In the genomic region with DNA sequence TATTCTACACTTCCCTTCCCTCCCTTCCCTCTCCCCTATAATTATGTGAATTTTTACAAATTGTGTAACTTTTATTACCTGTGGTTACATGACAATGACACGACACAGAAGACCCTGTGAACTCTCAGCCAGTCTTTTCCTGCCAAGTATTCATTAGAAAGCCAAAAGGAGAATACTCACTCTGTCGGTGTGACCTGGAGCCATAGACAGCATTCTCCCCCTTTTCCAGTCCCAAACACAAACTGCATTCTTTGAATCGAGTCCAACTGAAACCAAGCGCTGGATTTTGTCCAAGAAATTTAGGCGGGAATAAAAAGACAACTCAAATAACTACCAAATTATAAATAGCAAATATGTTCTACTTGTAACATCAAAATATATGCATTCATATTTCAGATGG, we compare ENCODE assay signal across 25 mouse cellular contexts. TPM values are rescaled to one million over a fixed set of nuclear protein-coding genes. Genes with fewer than 3 reads are reported as not detected.
DNase-seq lines count a peak whose midpoint lies in the region; ATAC-seq and TF ChIP-seq lines count a peak whose summit lies in the region.
"Had no signal": no experiment of that assay in that cellular context is flagged by ENCODE, and none has a peak within 500 bp of the region (broad histone marks: within the 10 kb centered on the region; RNA-seq: fewer than 3 reads in every experiment).

No protein-coding gene starts in this region.

- H3K4me2 ChIP-seq in forebrain, embryonic 14.5 days (ENCODE audit: low read length): no peak overlapping the region
- H3K4me2 ChIP-seq in forebrain, embryonic 11.5 days (ENCODE audit: low read depth, low read length, severe bottlenecking): no peak overlapping the region
- no peak overlapping the region for H3K4me2 ChIP-seq in lung, embryonic 16.5 days (ENCODE audit: low read depth, low read length)
- H3K4me2 ChIP-seq: forebrain, embryonic 13.5 days; heart, embryonic 12.5 days; hindbrain, embryonic 15.5 days; intestine, embryonic 15.5 days; limb, embryonic 15.5 days had no signal

- TF ChIP-seq CTCF in lung, adult 2 months (IDR thresholded peaks at IDR 0.05; ENCODE audit: insufficient read depth, low read length): no peak

- H3K9ac ChIP-seq in forebrain, embryonic 14.5 days (ENCODE audit: low read length): no peak overlapping the region
- no peak overlapping the region for H3K9ac ChIP-seq in forebrain, embryonic 11.5 days (ENCODE audit: low read length)
- no peak overlapping the region for H3K9ac ChIP-seq in lung, embryonic 16.5 days (ENCODE audit: low read length)
- H3K9ac ChIP-seq: forebrain, embryonic 13.5 days; heart, embryonic 12.5 days; hindbrain, embryonic 15.5 days; intestine, embryonic 15.5 days; limb, embryonic 15.5 days had no signal

- WGBS in forebrain, embryonic 14.5 days: 31% methylated on average over 5 of the region's 5 CpGs
- 75% methylated on average over 5 of the region's 5 CpGs for WGBS in forebrain, embryonic 11.5 days
- 35% methylated on average over 5 of the region's 5 CpGs for WGBS in lung, embryonic 16.5 days
- WGBS in lung, adult 2 months: 30% methylated on average over 5 of the region's 5 CpGs

- TF ChIP-seq POLR2A in lung, adult 2 months (IDR thresholded peaks at IDR 0.05; ENCODE audit: borderline replicate concordance, extremely low read depth, low read depth, low read length): no peak

- H3K4me1 ChIP-seq in forebrain, embryonic 14.5 days (ENCODE audit: control insufficient read depth, insufficient read depth, low read length): no peaks in the 10 kb centered on the region
- H3K4me1 ChIP-seq in forebrain, embryonic 11.5 days (replicated peaks; ENCODE audit: control insufficient read depth, insufficient read depth, low read length): no peaks in the 10 kb centered on the region
- H3K4me1 ChIP-seq in lung, embryonic 16.5 days (replicated peaks; ENCODE audit: control insufficient read depth, insufficient read depth, low read length): no peaks in the 10 kb centered on the region
- no peaks in the 10 kb centered on the region for H3K4me1 ChIP-seq in lung, adult 2 months (ENCODE audit: control insufficient read depth, insufficient read depth, low read length)
- H3K4me1 ChIP-seq: heart, embryonic 12.5 days; hindbrain, embryonic 15.5 days; intestine, embryonic 15.5 days; limb, embryonic 15.5 days had no signal

- H3K9me3 ChIP-seq in forebrain, embryonic 14.5 days (replicated peaks; ENCODE audit: control insufficient read depth, low read length): no peaks in the 10 kb centered on the region
- no peaks in the 10 kb centered on the region for H3K9me3 ChIP-seq in forebrain, embryonic 11.5 days (ENCODE audit: control insufficient read depth, low read length)
- H3K9me3 ChIP-seq in lung, embryonic 16.5 days (ENCODE audit: control insufficient read depth, low read length): no peaks in the 10 kb centered on the region
- H3K9me3 ChIP-seq: forebrain, embryonic 13.5 days; heart, embryonic 12.5 days; hindbrain, embryonic 15.5 days; intestine, embryonic 15.5 days; limb, embryonic 15.5 days; midbrain, embryonic 10.5 days had no signal

- no peak overlapping the region for H3K27ac ChIP-seq in forebrain, embryonic 14.5 days (ENCODE audit: low read depth, low read length)
- H3K27ac ChIP-seq in forebrain, embryonic 11.5 days (ENCODE audit: low read depth, low read length): no peak overlapping the region
- H3K27ac ChIP-seq in lung, embryonic 16.5 days (ENCODE audit: low read length): no peak overlapping the region
- H3K27ac ChIP-seq: forebrain, embryonic 13.5 days; hindbrain, embryonic 15.5 days; intestine, embryonic 15.5 days; kidney, postnatal 0 days; layer of hippocampus, adult 2 months; limb, embryonic 15.5 days; macrophage; midbrain, embryonic 10.5 days had no signal

- no peaks in the 10 kb centered on the region for H3K27me3 ChIP-seq in forebrain, embryonic 14.5 days (replicated peaks; ENCODE audit: control insufficient read depth, insufficient read depth, low read length)
- no peaks in the 10 kb centered on the region for H3K27me3 ChIP-seq in forebrain, embryonic 11.5 days (ENCODE audit: control insufficient read depth, insufficient read depth, low read length)
- no peaks in the 10 kb centered on the region for H3K27me3 ChIP-seq in lung, embryonic 16.5 days (ENCODE audit: control insufficient read depth, insufficient read depth, low read depth, low read length)
- H3K27me3 ChIP-seq: forebrain, embryonic 13.5 days; heart, embryonic 12.5 days; hindbrain, embryonic 15.5 days; intestine, embryonic 15.5 days; limb, embryonic 15.5 days; Patski had no signal

- no peaks in the 10 kb centered on the region for H3K36me3 ChIP-seq in forebrain, embryonic 14.5 days (ENCODE audit: control insufficient read depth, insufficient read depth, low read length)
- H3K36me3 ChIP-seq in forebrain, embryonic 11.5 days (ENCODE audit: control insufficient read depth, insufficient read depth, low read length): no peaks in the 10 kb centered on the region; the same call in 1 of the 2 replicates
- H3K36me3 ChIP-seq in lung, embryonic 16.5 days (ENCODE audit: control insufficient read depth, insufficient read depth, low read length): no peaks in the 10 kb centered on the region
- H3K36me3 ChIP-seq: heart, embryonic 12.5 days; hindbrain, embryonic 15.5 days; intestine, embryonic 15.5 days; limb, embryonic 15.5 days had no signal

- peak; percentile 32 for DNase-seq in forebrain, embryonic 14.5 days (ENCODE audit: low spot score)
- no peak for DNase-seq in forebrain, embryonic 11.5 days (ENCODE audit: low spot score)
- DNase-seq in heart, postnatal 4 days: peak; percentile 52
- no peak for DNase-seq in heart, postnatal 36 days
- no peak for DNase-seq in lung, adult 2 months
- peak; percentile 85 for DNase-seq in Muller cell, postnatal 12 days (ENCODE audit: inconsistent ontology term)
- DNase-seq in frontal cortex, postnatal 10 days (ENCODE audit: low spot score in 2 of 2): no peak
- DNase-seq: adrenal gland, postnatal 25 days; B cell, adult 2 months; cerebellum, adult 8-10 months; gastrocnemius, postnatal 14 days; layer of hippocampus, postnatal 36 days; thymus, postnatal 36 days had no signal

- ATAC-seq in forebrain, embryonic 14.5 days: no peak
- no peak for ATAC-seq in forebrain, embryonic 11.5 days (replicated peaks; ENCODE audit: low FRiP score)
- ATAC-seq in lung, embryonic 16.5 days (ENCODE audit: low read depth): peak; percentile 64; the same call in 1 of the 2 replicates
- ATAC-seq: forebrain, embryonic 13.5 days; intestine, embryonic 15.5 days; Patski had no signal

- intact Hi-C loops in heart, postnatal 36 days (cut with DNase I): no loop called here

- H3K4me3 ChIP-seq in forebrain, embryonic 14.5 days (ENCODE audit: low read depth, low read length): no peak overlapping the region
- H3K4me3 ChIP-seq in forebrain, embryonic 11.5 days (ENCODE audit: low read depth, low read length): no peak overlapping the region
- H3K4me3 ChIP-seq in lung, embryonic 16.5 days (ENCODE audit: low read length): no peak overlapping the region
- H3K4me3 ChIP-seq in lung, adult 2 months (replicated peaks; ENCODE audit: extremely low read depth, low read depth, low read length): no peak overlapping the region
- H3K4me3 ChIP-seq: forebrain, embryonic 13.5 days; heart, embryonic 12.5 days; hindbrain, embryonic 15.5 days; intestine, embryonic 15.5 days; layer of hippocampus, adult 2 months; limb, embryonic 15.5 days; midbrain, embryonic 10.5 days had no signal

RNA-seq across cellular contexts. Expression of gene Eml5, which starts 19.5 kb away (rescaled TPM):
- polyA plus RNA-seq in forebrain, embryonic 14.5 days (2014; fragmentation: Nextera tagmentation; extraction: Ambion mirVana): 8.2 and 10.7 TPM in 2 replicates
- 30.8 and 34.9 TPM in 2 replicates for polyA plus RNA-seq in forebrain, embryonic 11.5 days (2014; fragmentation: Nextera tagmentation; extraction: Ambion mirVana)
- total RNA-seq in heart, postnatal 4 days (2021): 1 to 10 TPM; 7.6 to 9.0 TPM
- 1 to 10 TPM; 3.1 to 3.7 TPM for total RNA-seq in heart, postnatal 36 days (2021)
- 2.9 and 3.4 TPM in 2 replicates for polyA plus RNA-seq in lung, embryonic 16.5 days (2015; fragmentation: Nextera tagmentation; extraction: Ambion mirVana)
- 1.1 and 3.9 TPM in 2 replicates for polyA plus RNA-seq in lung, adult 2 months (2012; rRNA removed)

RNA-seq across cellular contexts. Expression of gene Ttc8, which starts 38.6 kb away (rescaled TPM):
- 34.8 and 35.9 TPM in 2 replicates for polyA plus RNA-seq in forebrain, embryonic 14.5 days (2014; fragmentation: Nextera tagmentation; extraction: Ambion mirVana)
- polyA plus RNA-seq in forebrain, embryonic 11.5 days (2014; fragmentation: Nextera tagmentation; extraction: Ambion mirVana): 47.7 and 48.3 TPM in 2 replicates
- 10 to 100 TPM; 11.8 to 12.5 TPM for total RNA-seq in heart, postnatal 4 days (2021)
- 1 to 10 TPM; 5.4 TPM for total RNA-seq in heart, postnatal 36 days (2021)
- polyA plus RNA-seq in lung, embryonic 16.5 days (2015; fragmentation: Nextera tagmentation; extraction: Ambion mirVana): 31.6 and 33.4 TPM in 2 replicates
- 9.6 and 10.5 TPM in 2 replicates for polyA plus RNA-seq in lung, adult 2 months (2012; rRNA removed)
- total RNA-seq: monocyte, adult 5-6 weeks had no signal

Comparison
In these comparisons a context has a peak if more than half of its experiments do, and no peak if none do; other contexts are left out.
1. DNase-seq: peak in forebrain, embryonic 14.5 days (single experiment), heart, postnatal 4 days (single experiment) and Muller cell, postnatal 12 days (single experiment); none in forebrain, embryonic 11.5 days (single experiment), heart, postnatal 36 days (0 of 2), lung, adult 2 months (single experiment) and frontal cortex, postnatal 10 days (0 of 2).